Mouse (Mus musculus): ENCODE measurements at regions not wholly inside any gene's neighbourhood (a gene's known extent, or its start where the extent isn't known, plus 50 kb on each side); places are given as distances from the start of the nearest gene placed in this dataset.

- no peak for DNase-seq
Observed at GRCm38 (mm10) chr7:98768460-98768859, 65.6 kb downstream of the Thap12 start.

GRCm38 (mm10) chr7:98769111-98769734 is 65.7 kb upstream of the Wnt11 start:
- no peak for DNase-seq

DNA sequence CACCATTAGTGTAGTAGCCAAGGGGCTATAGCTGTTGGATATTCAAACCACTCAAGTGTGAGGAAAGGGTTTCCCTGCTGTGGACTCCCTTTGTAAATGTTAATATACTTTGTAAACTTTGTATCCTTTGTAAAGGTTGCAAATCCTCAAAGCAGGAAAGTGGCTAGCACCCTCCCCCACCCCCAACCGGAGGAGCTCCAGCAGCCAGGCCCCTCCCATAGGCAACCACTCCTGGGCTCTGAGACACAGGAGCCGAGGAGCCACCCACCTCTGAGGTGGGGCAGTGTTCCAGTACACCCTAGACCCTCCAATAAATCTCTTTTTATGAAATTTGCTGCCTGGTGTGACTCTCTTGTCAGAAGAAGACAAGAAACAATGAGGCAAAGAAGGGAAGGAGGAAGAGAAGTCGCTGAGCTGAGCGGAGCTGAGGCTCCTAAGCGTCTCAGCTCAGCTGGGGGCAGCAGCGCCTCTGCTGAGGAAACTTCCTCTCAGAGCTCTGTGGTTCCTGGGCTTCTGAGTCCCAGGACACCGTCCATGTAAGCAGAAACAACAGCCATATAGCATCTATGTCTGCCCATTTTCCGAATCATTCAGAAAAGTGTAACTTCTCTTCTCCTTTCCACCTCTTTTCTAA is 64.5 kb upstream of the Wnt11 start:
- DNase-seq = no peak

DNA sequence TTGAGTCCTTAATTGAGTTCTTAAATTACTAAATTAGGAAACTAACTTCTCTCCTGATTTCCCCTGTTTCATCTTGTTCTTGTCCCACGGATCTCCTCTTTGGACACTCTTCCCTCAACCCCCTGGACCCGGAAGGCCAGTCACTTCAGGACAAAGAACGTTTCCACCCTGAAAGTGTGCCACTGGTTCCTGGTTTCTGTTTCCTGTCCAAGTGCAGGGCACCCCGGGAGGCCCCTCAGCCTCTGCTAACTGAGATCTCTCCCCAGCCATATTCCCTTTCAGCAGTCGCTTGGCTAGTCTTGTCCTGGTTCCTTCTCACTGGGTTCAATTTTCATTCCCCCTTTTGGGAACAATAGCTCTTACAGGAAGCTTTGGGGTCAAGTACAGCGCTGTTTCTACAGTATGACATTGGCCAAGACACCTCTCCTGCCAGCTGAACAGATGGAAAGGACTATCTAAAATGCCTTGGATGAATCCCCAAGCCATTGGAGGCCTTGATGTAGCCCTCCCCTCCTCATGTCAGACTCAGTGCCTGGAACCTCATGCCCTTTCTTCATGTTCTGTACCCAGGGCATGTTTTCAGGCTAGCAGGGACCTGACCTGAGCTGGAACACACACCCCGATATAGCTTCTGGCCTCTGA is 63.7 kb upstream of the Wnt11 start:
- DNase-seq = no peak

- DNase-seq = no peak
Observed at GRCm38 (mm10) chr7:98774597-98774996, 60.3 kb upstream of the Wnt11 start.

DNA sequence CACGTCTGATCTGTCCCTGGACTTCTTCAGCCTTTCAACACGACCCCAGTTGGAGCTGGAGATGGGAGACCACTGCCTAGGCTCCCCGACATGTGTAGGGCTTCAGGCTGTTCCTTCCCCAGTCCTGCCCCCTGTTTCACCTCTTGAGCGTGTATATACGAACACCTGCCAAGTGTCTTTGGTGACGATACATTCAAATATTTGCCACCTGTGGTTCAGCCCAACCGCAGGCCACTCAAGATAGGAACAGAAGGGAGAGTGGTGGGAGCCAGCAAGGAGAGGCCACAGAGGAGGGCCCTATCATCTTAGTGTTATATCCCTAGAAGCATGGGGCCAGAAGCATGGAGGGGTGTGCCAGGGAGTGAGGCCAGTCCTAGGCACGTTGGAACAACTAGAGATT is 59.9 kb upstream of the Wnt11 start:
- no peak for DNase-seq

DNA sequence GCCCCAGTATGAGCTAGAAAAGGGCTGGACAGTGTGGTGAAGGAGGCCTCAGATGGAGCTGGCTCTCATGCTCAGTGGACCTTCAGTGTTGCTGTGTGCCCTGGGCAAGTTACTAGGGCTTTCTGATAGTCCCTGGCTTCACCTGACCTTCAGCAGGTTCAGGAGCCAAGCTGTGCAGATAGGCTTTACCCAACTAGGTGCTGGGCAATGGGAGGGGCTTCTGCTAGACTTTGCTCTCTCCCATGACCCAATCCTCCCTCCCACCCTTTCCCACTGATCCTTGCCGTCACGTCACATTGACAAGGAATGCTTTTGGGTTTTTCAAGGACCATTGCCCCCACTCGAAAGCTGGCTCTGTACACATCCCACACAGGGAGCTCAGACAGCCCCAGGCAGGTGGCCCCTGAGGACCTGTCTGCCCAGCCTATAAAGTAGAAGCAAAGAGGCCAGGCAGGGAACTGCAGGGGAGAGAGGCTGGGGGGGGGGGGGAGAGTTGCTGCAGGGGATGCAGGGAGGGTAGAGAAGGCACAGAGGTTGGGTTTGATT is 57.5 kb upstream of the Wnt11 start:
- no peak for DNase-seq

DNA sequence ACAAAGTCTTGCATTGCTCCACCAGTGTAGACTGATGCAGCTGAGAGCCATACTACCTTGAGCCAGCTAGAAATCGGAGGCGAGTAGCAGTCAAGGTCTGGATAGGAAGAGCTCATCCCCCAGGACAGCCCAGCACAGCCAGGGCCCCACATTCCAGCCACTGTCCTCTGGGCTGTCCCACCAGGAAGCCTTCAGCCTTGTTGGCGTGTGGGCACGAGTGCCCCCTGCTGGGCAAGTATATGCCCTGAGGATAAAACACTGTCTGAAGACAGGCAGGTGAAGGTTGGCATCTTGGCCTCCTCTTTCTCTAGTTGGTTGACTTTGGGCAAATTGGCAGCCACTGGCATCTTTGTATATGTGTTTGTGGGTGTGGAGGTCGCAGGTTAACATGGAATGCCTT is 56.0 kb upstream of the Wnt11 start:
- peak; percentile 51 for DNase-seq

- no peak for DNase-seq
Observed at GRCm38 (mm10) chr7:98783521-98783920, 51.4 kb upstream of the Wnt11 start.

DNA sequence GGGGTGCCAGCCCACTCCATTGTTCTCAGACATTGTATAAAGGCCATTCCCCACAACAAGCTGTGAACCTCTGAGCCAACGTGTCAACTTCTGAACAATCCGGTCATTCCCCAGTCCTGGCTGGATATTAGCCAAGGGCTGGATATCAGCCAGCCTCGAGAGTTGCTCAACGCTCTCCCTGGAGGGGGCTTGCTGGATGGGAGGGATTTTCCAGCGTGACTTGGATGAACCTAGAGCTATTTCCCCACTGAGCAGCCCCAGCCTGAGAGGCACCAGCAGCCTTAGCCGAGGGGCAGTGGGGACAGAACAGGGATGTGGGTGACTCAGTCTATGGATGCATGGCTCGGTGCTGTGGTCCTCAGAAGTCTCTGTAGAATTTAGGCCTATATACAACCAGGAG is 51.0 kb upstream of the Wnt11 start:
- peak; percentile 44 for DNase-seq

- no peak for DNase-seq
Observed at GRCm38 (mm10) chr7:98784369-98784931, 50.5 kb upstream of the Wnt11 start.
